Mouse (Mus musculus): ENCODE measurements around the gene Tenm4. TPM values are rescaled to one million over a fixed set of nuclear protein-coding genes. Genes with fewer than 3 reads are reported as not detected.

The Tenm4 gene
- total and polyA plus RNA-seq, 3 experiments, result 9.2 to 15.2 TPM; not detected in 1

DNA sequence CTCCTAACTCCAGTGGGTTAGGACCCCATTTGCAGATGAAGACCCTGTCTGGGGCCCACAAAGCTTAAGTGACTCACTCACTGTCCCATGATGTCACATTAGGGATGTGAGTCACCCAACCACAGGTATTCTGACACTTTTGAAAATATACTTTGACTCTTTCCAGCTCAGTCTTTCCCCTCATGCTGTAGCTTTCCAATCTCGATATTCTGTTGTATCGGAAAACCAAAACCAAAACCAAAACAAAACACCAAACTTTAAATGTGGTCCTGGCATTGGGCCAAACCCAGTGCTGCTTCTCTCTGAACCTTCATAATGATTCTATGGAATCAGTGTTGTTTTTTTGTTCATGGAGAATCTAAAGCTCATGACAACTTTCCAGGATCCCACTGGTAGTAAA lies 536.1 kb downstream of the Tenm4 start:
- Histone ChIP-seq H3K36me3 (ENCODE audit: control insufficient read depth in 1 of 2, insufficient read depth in 2 of 2, low read length in 2 of 2) (peaks cover 0 to 48% of the 10 kb centered on the region in 2 experiments; a peak in 2 of 4 replicates), H3K27ac (ENCODE audit: control insufficient read depth, low read depth, low read length) (peak overlapping the region; percentile 65; the same call in 1 of the 2 replicates), H3K9ac (ENCODE audit: control insufficient read depth, low read depth, low read length, poor library complexity, severe bottlenecking) (no peak overlapping the region), H3K27me3 (ENCODE audit: control insufficient read depth in 1 of 2, insufficient read depth in 2 of 2, low read length in 2 of 2) (no peaks in the 10 kb centered on the region), H3K4me3 (ENCODE audit: control insufficient read depth in 1 of 2, insufficient read depth in 1 of 2, low read depth in 2 of 2, low read length in 2 of 2) (no peak overlapping the region), H3K4me1 (ENCODE audit: control insufficient read depth in 1 of 2, insufficient read depth in 2 of 2, low read length in 2 of 2) (peaks cover 30 to 74% of the 10 kb centered on the region in 2 experiments), H3K79me2 (ENCODE audit: control insufficient read depth, insufficient read depth, low read length, poor library complexity) (no peaks in the 10 kb centered on the region; the same call in 1 of the 2 replicates), H3K9me3 (replicated peaks; ENCODE audit: insufficient read depth, low read length) (no peaks in the 10 kb centered on the region)
- DNase-seq (ENCODE audit: low read depth, low spot score), result no peak
- no peak for TF ChIP-seq GATA1 (IDR thresholded peaks at IDR 0.05; ENCODE audit: low read depth, low read length)
- TF ChIP-seq MAX (IDR thresholded peaks at IDR 0.05; ENCODE audit: low read length), result no peak
- no peak for TF ChIP-seq SMC3 (IDR thresholded peaks at IDR 0.05; ENCODE audit: low read depth, low read length)
- no peak for TF ChIP-seq POLR2AphosphoS2 (IDR thresholded peaks at IDR 0.05; ENCODE audit: low read length)
- TF ChIP-seq TAL1 (IDR thresholded peaks at IDR 0.05; ENCODE audit: low read length), result no peak
- no peak for TF ChIP-seq ELF1 (IDR thresholded peaks at IDR 0.05; ENCODE audit: low read depth, low read length)
- no peak for TF ChIP-seq RAD21 (IDR thresholded peaks at IDR 0.05; ENCODE audit: low read depth, low read length)
- no peak for TF ChIP-seq EP300 (IDR thresholded peaks at IDR 0.05; ENCODE audit: low read depth in 1 of 2, low read length in 2 of 2)
- no peak for TF ChIP-seq E2F4 (IDR thresholded peaks at IDR 0.05; ENCODE audit: borderline replicate concordance, low read depth, low read length)
- no peak for TF ChIP-seq ETS1 (IDR thresholded peaks at IDR 0.05; ENCODE audit: low read depth, low read length)
- TF ChIP-seq ZNF384 (IDR thresholded peaks at IDR 0.05; ENCODE audit: low read depth, low read length), result no peak

DNA sequence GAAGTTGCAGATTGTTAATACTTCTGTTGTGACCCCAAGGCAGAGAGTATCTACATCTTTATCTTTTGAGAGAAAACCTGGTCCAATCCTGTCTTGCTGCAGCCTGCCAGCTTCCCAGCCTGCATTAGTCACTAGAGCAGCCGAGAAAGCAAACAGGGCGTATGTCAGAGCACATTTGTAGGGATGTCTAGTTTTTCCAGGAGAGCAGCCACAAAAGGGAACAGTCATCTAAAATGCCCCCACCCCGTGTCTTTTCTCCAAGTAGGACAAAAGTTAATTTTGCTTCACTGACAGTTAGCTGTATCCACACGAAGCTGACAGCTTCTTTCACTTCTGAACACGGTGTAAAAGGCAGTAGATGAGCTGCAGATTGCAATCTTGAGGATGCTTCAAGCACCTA lies 537.0 kb downstream of the Tenm4 start:
- H3K27ac ChIP-seq (ENCODE audit: control insufficient read depth, low read depth, low read length), result no peak overlapping the region; the same call in 1 of the 2 replicates
- TF ChIP-seq JUND (IDR thresholded peaks at IDR 0.05; ENCODE audit: low read depth, low read length) (no peak), MEF2A (IDR thresholded peaks at IDR 0.05; ENCODE audit: extremely low read depth, insufficient replicate concordance, low read depth, low read length, poor library complexity, severe bottlenecking) (no peak), POLR2A (IDR thresholded peaks at IDR 0.05; ENCODE audit: control insufficient read depth in 1 of 2, insufficient read depth in 1 of 2, low read depth in 1 of 2, low read length in 2 of 2, poor library complexity in 1 of 2) (no peak), CHD2 (IDR thresholded peaks at IDR 0.05; ENCODE audit: low read length) (no peak), CTCF (IDR thresholded peaks at IDR 0.05 in 2 of 3, conservative IDR thresholded peaks at IDR 0.05 in 1 of 3; ENCODE audit: control insufficient read depth in 1 of 3, insufficient read depth in 1 of 3, low read depth in 2 of 3, low read length in 3 of 3, poor library complexity in 1 of 3, severe bottlenecking in 1 of 3) (no peak), RAD21 (IDR thresholded peaks at IDR 0.05; ENCODE audit: low read depth, low read length) (no peak), MYB (IDR thresholded peaks at IDR 0.05; ENCODE audit: low read depth, low read length) (no peak)
- H3K9me3 ChIP-seq (replicated peaks; ENCODE audit: insufficient read depth, low read length), result no peaks in the 10 kb centered on the region

More for the DNA sequence above, 537.0 kb downstream of the Tenm4 start:
- Histone ChIP-seq H3K4me3 (ENCODE audit: control insufficient read depth in 1 of 2, insufficient read depth in 1 of 2, low read depth in 2 of 2, low read length in 2 of 2) (no peak overlapping the region), H3K36me3 (ENCODE audit: control insufficient read depth in 1 of 2, insufficient read depth in 2 of 2, low read length in 2 of 2) (peaks cover 0 to 39% of the 10 kb centered on the region in 2 experiments; a peak in 2 of 4 replicates), H3K4me1 (ENCODE audit: control insufficient read depth in 1 of 2, insufficient read depth in 2 of 2, low read length in 2 of 2) (peaks cover 23 to 67% of the 10 kb centered on the region in 2 experiments), H3K9ac (ENCODE audit: control insufficient read depth, low read depth, low read length, poor library complexity, severe bottlenecking) (no peak overlapping the region), H3K79me2 (ENCODE audit: control insufficient read depth, insufficient read depth, low read length, poor library complexity) (no peaks in the 10 kb centered on the region; the same call in 1 of the 2 replicates), H3K27me3 (ENCODE audit: control insufficient read depth in 1 of 2, insufficient read depth in 2 of 2, low read length in 2 of 2) (no peaks in the 10 kb centered on the region)
- no peak for DNase-seq (ENCODE audit: low read depth, low spot score)
